Comparison of ENCODE assay signal across 18 mouse cellular contexts in the genomic region with DNA sequence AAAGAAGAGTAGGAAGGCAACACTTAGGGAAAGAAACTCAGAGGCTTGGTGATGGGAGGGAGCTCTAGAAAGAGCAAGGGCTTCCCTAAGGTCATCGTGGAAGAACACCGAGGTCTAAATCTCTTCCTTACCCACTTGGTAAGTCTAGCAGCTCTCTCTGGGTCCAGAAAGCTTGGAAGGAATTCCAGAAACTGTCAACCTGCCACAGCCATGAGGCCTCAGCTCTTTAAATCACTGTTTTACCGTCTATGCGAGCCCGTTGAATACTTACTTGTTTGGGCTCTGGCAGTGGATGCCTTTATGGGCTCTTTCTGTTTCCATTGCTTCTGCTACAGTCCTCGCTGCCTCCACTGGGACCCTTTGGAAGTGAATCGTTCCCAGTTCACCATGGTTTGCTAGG.
DNase-seq lines count a peak whose midpoint lies in the region; ATAC-seq and TF ChIP-seq lines count a peak whose summit lies in the region.
"Had no signal": no experiment of that assay in that cellular context is flagged by ENCODE, and none has a peak within 500 bp of the region (broad histone marks: within the 10 kb centered on the region; RNA-seq: fewer than 3 reads in every experiment).

No protein-coding gene starts in this region.

- dilution Hi-C loops in CH12.LX (cut with MboI; ENCODE audit: extremely low pct_ligation_motif_present, extremely low pct_unique_long_range_greater_than_20kb, low sequenced_read_pairs), result no loop called here

- TF ChIP-seq EP300 in CH12.LX (IDR thresholded peaks at IDR 0.05; ENCODE audit: low read length), result no peak
- TF ChIP-seq EP300 in heart, postnatal 0 days (IDR thresholded peaks at IDR 0.05; ENCODE audit: low read depth), result no peak

- no peaks in the 10 kb centered on the region for H3K36me3 ChIP-seq in heart, embryonic 10.5 days
- no peaks in the 10 kb centered on the region for H3K36me3 ChIP-seq in CH12.LX (replicated peaks in 1 of 2; ENCODE audit: control insufficient read depth in 1 of 2, insufficient read depth in 1 of 2, low read length in 1 of 2)
- no peaks in the 10 kb centered on the region for H3K36me3 ChIP-seq in heart, postnatal 0 days (replicated peaks; ENCODE audit: control insufficient read depth, insufficient read depth, low read length)
- H3K36me3 ChIP-seq: embryonic facial prominence, embryonic 13.5 days; hindbrain, embryonic 12.5 days; midbrain, embryonic 15.5 days; neural tube, embryonic 12.5 days had no signal

- no peak for TF ChIP-seq RAD21 in CH12.LX (IDR thresholded peaks at IDR 0.05; ENCODE audit: low read depth, low read length)

- H3K27me3 ChIP-seq in heart, embryonic 10.5 days (ENCODE audit: insufficient read depth, poor library complexity, severe bottlenecking), result no peaks in the 10 kb centered on the region
- no peaks in the 10 kb centered on the region for H3K27me3 ChIP-seq in CH12.LX (replicated peaks)
- no peaks in the 10 kb centered on the region for H3K27me3 ChIP-seq in heart, postnatal 0 days (ENCODE audit: control insufficient read depth, insufficient read depth, low read length)
- no peaks in the 10 kb centered on the region for H3K27me3 ChIP-seq in cerebellum, adult 2 months (ENCODE audit: control insufficient read depth, insufficient read depth, low read length)
- H3K27me3 ChIP-seq: embryonic facial prominence, embryonic 13.5 days; hindbrain, embryonic 12.5 days; midbrain, embryonic 15.5 days; neural tube, embryonic 12.5 days had no signal

- in situ Hi-C loops in CH12.LX (cut with MboI; ENCODE audit: low pct_ligation_motif_present, low pct_unique_long_range_greater_than_20kb, low sequenced_read_pairs), result no loop called here

- H3K9me3 ChIP-seq in heart, embryonic 10.5 days, result no peaks in the 10 kb centered on the region
- no peaks in the 10 kb centered on the region for H3K9me3 ChIP-seq in CH12.LX (replicated peaks; ENCODE audit: low read length)
- no peaks in the 10 kb centered on the region for H3K9me3 ChIP-seq in heart, postnatal 0 days (replicated peaks; ENCODE audit: control insufficient read depth, low read length)
- H3K9me3 ChIP-seq: embryonic facial prominence, embryonic 13.5 days; hindbrain, embryonic 12.5 days; midbrain, embryonic 15.5 days; neural tube, embryonic 12.5 days had no signal

- no peak for TF ChIP-seq CTCF in CH12.LX (conservative IDR thresholded peaks at IDR 0.05 in 1 of 2, IDR thresholded peaks at IDR 0.05 in 1 of 2; ENCODE audit: low read depth in 2 of 2, low read length in 2 of 2)
- TF ChIP-seq CTCF in heart, postnatal 0 days (IDR thresholded peaks at IDR 0.05; ENCODE audit: low read depth), result no peak
- TF ChIP-seq CTCF in cerebellum, adult 2 months (IDR thresholded peaks at IDR 0.05; ENCODE audit: borderline replicate concordance, insufficient read depth, low read depth, low read length), result no peak

- peaks cover 9% of the 10 kb centered on the region; the same call in 1 of the 2 replicates for H3K4me1 ChIP-seq in heart, embryonic 10.5 days
- H3K4me1 ChIP-seq in CH12.LX (ENCODE audit: control insufficient read depth in 1 of 2, insufficient read depth in 2 of 2), result 0 out of 4 replicates have a peak, but pooled peaks cover 0 to 2% of the 10 kb centered on the region in 2 experiments
- H3K4me1 ChIP-seq in heart, postnatal 0 days (ENCODE audit: control insufficient read depth, insufficient read depth), result peaks cover 9% of the 10 kb centered on the region
- no peaks in the 10 kb centered on the region; the same call in 1 of the 2 replicates for H3K4me1 ChIP-seq in cerebellum, adult 2 months (ENCODE audit: control insufficient read depth, insufficient read depth, low read length)
- H3K4me1 ChIP-seq: embryonic facial prominence, embryonic 13.5 days; hindbrain, embryonic 12.5 days; midbrain, embryonic 15.5 days; neural tube, embryonic 12.5 days had no signal

- WGBS in heart, embryonic 10.5 days, result 46% methylated on average over 7 of the region's 7 CpGs
- 38% methylated on average over 7 of the region's 7 CpGs for WGBS in heart, postnatal 0 days
- 55% methylated on average over 7 of the region's 7 CpGs for WGBS in cerebellum, adult 2 months

- ATAC-seq in heart, postnatal 0 days (ENCODE audit: insufficient read depth, low read depth), result no peak
- ATAC-seq: forebrain, embryonic 14.5 days; midbrain, embryonic 15.5 days had no signal

- TF ChIP-seq POLR2A in CH12.LX (IDR thresholded peaks at IDR 0.05; ENCODE audit: low read depth, low read length), result no peak
- no peak for TF ChIP-seq POLR2A in cerebellum, adult 2 months (IDR thresholded peaks at IDR 0.05; ENCODE audit: borderline replicate concordance, insufficient read depth, low read length)

- H3K9ac ChIP-seq in CH12.LX (ENCODE audit: insufficient read depth, low read depth), result no peak overlapping the region
- no peak overlapping the region for H3K9ac ChIP-seq in heart, postnatal 0 days (replicated peaks; ENCODE audit: low read depth, low read length)
- H3K9ac ChIP-seq: embryonic facial prominence, embryonic 13.5 days; hindbrain, embryonic 12.5 days; midbrain, embryonic 15.5 days; neural tube, embryonic 12.5 days had no signal

- peak overlapping the region; percentile 1; the same call in 1 of the 2 replicates for H3K27ac ChIP-seq in heart, embryonic 10.5 days
- no peak overlapping the region for H3K27ac ChIP-seq in CH12.LX (ENCODE audit: insufficient read depth, low read depth)
- peak overlapping the region; percentile 41; the same call in 1 of the 2 replicates for H3K27ac ChIP-seq in heart, postnatal 0 days (ENCODE audit: low read depth)
- no peak overlapping the region for H3K27ac ChIP-seq in cerebellum, adult 2 months (ENCODE audit: insufficient read depth, low read length)
- H3K27ac ChIP-seq: embryonic facial prominence, embryonic 13.5 days; hindbrain, embryonic 12.5 days; midbrain, embryonic 15.5 days; neural tube, embryonic 12.5 days had no signal

- no peak overlapping the region for H3K4me3 ChIP-seq in heart, embryonic 10.5 days
- no peak overlapping the region for H3K4me3 ChIP-seq in CH12.LX (replicated peaks in 1 of 3; ENCODE audit: low read depth in 2 of 3, low read length in 2 of 3, poor library complexity in 1 of 3)
- H3K4me3 ChIP-seq in heart, postnatal 0 days (ENCODE audit: low read depth, low read length), result no peak overlapping the region
- no peak overlapping the region for H3K4me3 ChIP-seq in cerebellum, adult 2 months (replicated peaks; ENCODE audit: insufficient read depth, low read depth, low read length)
- H3K4me3 ChIP-seq: embryonic facial prominence, embryonic 13.5 days; erythroblast, embryonic 14.5 days; hindbrain, embryonic 12.5 days; midbrain, embryonic 15.5 days; neural tube, embryonic 12.5 days had no signal

- no peaks in the 10 kb centered on the region; the same call in 1 of the 2 replicates for H3K79me2 ChIP-seq in CH12.LX (replicated peaks; ENCODE audit: control insufficient read depth, extremely low read depth, insufficient read depth, poor library complexity, severe bottlenecking)

- H3K4me2 ChIP-seq in CH12.LX (ENCODE audit: insufficient read depth, low read depth, poor library complexity, severe bottlenecking), result 0 out of 2 replicates have a peak overlapping the region, but pooled peaks have one; percentile 58
- H3K4me2 ChIP-seq in heart, postnatal 0 days (ENCODE audit: low read depth, low read length), result no peak overlapping the region
- H3K4me2 ChIP-seq: embryonic facial prominence, embryonic 13.5 days; hindbrain, embryonic 12.5 days; midbrain, embryonic 15.5 days; neural tube, embryonic 12.5 days had no signal

- DNase-seq in heart, embryonic 10.5 days (ENCODE audit: low spot score), result no peak
- no peak for DNase-seq in heart, adult 8-10 months (ENCODE audit: low spot score)
- DNase-seq in CH12.LX (ENCODE audit: extremely low read depth), result no peak
- peak; percentile 5 for DNase-seq in fibroblast of lung, adult 2 months (ENCODE audit: low read depth)
- DNase-seq in heart, postnatal 0 days (ENCODE audit: low spot score), result no peak
- no peak for DNase-seq in left cerebral cortex, adult 8-10 months (ENCODE audit: low spot score in 2 of 2)
- no peak for DNase-seq in cerebellum, adult 2 months
- DNase-seq: cerebellum, adult 8-10 months; kidney, adult 11 months; kidney, postnatal 10 days; lung, postnatal 4 days; thymus, postnatal 14 days had no signal

TF ChIP-seq in CH12.LX, 34 proteins besides CTCF, POLR2A, EP300 and RAD21:
- TF ChIP-seq ETS1 (conservative IDR thresholded peaks at IDR 0.05; ENCODE audit: low read depth, low read length), result no peak
- no peak for TF ChIP-seq TCF12 (IDR thresholded peaks at IDR 0.05; ENCODE audit: low read depth, low read length)
- no peak for TF ChIP-seq MYC (IDR thresholded peaks at IDR 0.05; ENCODE audit: low read depth, low read length)
- TF ChIP-seq MAX (IDR thresholded peaks at IDR 0.05; ENCODE audit: low read length), result no peak
- no peak for TF ChIP-seq MAFK (IDR thresholded peaks at IDR 0.05; ENCODE audit: insufficient replicate concordance, low read length)
- no peak for TF ChIP-seq ELF1 (IDR thresholded peaks at IDR 0.05; ENCODE audit: low read depth, low read length)

Comparison
In these comparisons a context has a peak if more than half of its experiments do, and no peak if none do; other contexts are left out.
1. H3K27ac ChIP-seq: peak in heart, embryonic 10.5 days (single experiment) and heart, postnatal 0 days (single experiment); none in CH12.LX (single experiment) and cerebellum, adult 2 months (single experiment).